Mouse (Mus musculus) cerebral cortex, adult 2 months (tissue): ENCODE measurements around the gene Cfap100.

Source experiments
- WGBS: fragments of 180-500 bp; shearing (Covaris S2); methylation state at CpG from one replicate; pipeline ENCODE4 v1.1.7; 2018; 5-methylcytosine and 5-hydroxymethylcytosine counted together

Cfap100 gene

DNA sequence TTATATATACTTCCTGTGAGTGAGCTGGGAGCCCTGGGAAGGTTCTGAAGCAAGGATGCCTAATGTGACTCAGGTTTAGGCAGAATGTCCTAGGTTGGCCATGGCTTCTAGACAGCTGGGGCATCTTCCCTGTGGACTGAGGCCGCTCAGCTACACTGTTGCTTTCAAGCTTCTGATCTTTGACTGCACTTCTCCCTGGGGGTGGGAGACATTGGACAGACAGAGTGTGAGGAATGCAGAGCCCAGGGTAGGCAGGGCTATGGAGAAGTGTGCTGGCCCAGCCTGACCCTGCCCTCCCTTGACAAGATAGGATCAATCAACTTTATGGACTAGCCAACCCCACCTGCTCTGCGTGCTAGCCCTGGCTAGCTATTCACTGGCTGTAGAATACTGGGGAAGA lies 32.6 kb upstream of the Cfap100 start:
- WGBS, result 85% methylated on average over 2 of the region's 2 CpGs

DNA sequence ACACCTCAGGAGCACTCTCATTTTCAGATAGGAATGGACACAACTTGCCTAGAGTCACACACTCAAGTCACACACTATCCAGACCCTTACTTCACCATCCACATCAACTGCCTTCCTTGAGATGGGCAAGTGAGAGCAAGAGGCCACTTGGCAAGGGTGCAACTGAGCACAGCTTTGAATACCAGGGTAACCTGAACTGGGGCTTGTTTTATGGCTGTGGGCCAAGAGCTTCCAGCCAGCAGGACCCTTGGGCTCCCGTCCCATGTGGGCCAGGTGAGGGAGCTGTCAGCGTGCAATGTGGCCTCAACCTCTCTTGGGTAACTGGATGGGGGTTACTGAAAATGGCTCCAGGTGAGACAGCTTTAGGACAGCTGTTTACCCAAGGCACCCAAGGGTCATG lies 28.8 kb upstream of the Cfap100 start:
- WGBS, result 88% methylated on average over 2 of the region's 2 CpGs

DNA sequence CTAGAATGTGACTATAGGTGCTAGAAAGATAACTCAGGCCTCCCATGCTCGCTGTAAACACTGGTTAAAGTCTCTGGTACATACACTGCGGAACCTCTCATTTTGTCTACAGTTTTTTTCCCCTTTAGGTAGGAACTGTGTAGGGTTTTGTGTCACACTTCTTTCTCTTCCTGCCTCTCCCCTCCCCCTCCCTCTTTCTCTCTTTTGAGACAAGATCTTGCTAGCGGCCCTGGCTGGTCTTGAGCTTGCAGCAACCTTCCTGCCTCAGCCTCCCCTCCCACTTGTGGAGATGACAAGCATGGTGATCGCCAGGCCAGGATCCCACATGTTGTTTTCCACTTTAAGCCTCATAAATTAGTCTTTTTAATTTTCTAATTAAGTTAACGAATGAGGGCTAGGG lies 25.2 kb upstream of the Cfap100 start:
- WGBS, result 94% methylated on average over 5 of the region's 5 CpGs

DNA sequence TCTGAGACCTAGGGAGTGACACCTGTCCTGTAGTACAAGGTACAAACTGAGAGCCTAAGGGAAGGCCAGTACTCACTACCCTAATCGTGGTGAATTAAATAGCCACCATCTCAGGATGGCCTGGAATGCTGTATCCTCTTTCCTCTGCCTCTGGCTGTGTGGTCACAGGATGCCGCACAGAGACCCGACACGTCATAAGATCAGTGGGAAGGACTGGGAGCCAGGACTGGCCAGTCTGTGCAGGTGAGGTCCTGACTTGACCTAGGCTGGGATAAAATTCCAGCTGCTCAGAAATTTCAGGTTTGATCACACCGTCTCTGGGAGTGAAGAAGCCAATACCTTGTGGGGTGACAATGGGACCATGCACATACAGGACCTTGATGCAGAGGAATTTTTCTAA lies 22.9 kb upstream of the Cfap100 start:
- 93% methylated on average over 5 of the region's 5 CpGs for WGBS

DNA sequence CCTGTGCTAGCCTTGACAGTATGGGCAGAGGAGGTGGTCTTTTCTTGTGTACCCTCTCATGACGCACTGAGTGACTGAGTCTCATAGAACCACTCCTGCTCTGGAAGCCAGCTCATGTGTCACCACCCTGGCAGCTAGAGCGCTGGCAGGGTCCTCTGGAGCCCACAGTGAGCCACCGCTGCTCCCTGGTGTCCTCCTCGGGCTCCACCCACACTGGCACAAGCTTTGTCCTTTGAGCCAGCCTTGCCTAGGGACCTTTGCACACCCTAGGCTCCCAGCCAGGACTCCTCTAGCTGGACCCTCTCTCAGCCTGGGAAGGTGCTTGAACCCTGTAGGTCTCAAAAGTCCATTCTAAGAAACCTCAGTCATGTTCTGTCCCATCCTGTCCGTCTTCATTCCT lies 22.1 kb upstream of the Cfap100 start:
- WGBS, result 66% methylated on average over 5 of the region's 5 CpGs

DNA sequence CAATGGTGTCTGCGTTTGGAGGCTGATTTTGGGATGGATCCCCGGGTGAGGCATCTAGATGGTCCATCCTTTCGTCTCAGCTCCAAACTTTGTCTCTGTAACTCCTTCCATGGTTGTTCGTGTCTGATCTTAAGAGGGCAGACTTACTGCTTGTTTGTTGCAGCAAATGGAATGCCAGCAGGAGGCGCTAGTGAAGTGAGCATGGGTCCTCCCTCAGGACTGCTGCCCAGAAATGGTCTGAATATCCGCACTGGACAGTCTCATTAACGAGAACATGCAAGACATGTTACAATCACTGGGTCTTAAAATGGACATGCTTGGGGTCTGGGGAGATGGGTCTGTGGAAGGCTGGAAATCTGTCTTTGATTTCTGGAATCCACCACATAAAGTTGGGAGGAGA lies 21.6 kb upstream of the Cfap100 start:
- WGBS, result 31% methylated on average over 7 of the region's 7 CpGs

DNA sequence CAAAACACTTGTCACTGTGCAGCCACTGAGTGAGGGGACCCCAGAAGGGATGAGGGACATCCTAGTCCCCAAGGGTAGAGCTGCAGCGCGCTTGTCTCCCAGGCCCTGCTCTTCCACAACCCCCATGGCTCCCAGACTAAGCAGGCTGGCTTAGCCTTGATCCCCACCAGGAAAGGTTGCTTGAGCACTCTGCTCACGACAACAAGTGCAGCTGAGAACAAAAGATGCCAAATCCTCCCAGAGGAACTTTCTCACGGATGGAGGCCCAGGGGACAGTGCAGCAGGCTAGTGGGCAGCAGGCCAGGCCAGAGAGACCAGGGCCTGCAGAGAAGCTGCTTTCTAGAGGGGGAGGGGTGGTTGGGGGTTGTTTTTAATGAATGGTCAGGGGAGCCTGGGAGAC lies 18.3 kb upstream of the Cfap100 start:
- 73% methylated on average over 4 of the region's 4 CpGs for WGBS

DNA sequence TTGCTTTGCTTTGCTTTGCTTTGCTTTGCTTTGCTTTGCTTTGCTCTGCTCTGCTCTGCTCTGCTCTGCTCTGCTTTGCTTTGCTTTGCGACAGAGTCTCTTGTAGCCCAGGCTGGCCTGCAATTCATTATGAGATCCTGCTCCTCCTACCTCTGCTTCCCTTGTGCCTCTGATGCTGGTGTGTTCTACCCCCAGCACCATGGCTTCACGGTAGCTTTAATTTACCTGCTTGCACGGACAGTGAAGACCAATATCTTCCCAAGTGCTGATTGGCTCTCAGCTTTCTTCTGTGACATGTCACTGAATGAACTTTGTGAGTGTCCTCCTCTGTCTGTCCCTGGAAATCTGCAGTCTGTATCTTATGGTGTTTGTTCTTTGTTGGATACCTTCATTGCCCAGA lies 8.4 kb upstream of the Cfap100 start:
- 91% methylated on average over 3 of the region's 3 CpGs for WGBS

DNA sequence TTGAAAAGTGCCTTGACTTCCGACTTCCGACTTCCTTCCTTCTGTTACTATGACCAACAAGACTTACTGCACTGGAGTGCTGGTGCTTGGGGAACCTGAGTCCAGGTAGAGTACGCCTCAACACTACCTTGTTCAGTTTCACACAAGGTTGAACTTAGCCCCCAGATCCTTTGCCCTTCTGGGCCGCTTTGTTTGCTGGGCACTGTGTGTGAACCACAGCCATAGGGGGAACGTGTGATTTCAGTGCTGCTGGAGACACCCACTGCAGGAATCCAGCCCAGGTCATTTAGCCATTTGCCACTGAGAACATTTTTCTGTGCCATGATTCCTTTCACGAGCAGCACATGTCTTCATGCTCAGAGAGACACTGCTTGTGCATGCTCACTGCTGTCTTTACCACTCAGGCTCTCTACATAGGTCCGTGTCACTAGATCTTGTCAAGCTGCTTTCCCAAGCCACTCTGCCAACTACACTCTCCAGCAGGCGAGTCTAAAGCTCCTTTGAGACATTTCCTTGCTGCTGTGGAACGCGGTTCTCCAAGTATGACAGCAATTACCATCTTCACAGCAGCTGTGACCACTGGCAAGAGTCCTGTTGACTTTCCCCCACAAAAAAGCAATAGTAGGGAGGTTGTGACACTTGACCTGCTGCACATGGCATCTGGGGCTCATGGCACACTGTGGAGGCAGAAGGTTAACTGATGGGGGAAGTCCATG lies 7.8 kb upstream of the Cfap100 start:
- 85% methylated on average over 10 of the region's 10 CpGs for WGBS

DNA sequence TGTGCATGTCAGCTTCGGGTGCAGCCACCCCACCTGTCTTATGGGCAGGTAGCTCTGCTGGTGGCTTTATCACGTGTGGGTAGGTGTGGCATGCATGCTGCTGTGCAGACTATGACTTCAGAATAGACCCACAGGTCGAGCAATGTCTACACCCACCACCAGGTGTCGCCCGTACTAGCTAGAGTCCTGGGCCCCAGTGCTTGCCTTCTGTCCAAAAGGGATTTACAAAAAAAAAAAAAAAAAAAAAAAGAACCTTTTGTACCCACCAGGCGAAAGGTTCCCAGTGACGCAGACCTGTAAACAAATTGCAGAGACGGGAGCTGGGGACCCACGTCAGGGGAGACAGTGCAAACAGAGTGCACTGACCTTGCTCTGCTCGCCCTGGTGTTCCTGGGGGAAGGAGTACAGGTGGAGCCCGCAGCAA lies 6.6 kb upstream of the Cfap100 start:
- WGBS, result 18% methylated on average over 11 of the region's 11 CpGs

DNA sequence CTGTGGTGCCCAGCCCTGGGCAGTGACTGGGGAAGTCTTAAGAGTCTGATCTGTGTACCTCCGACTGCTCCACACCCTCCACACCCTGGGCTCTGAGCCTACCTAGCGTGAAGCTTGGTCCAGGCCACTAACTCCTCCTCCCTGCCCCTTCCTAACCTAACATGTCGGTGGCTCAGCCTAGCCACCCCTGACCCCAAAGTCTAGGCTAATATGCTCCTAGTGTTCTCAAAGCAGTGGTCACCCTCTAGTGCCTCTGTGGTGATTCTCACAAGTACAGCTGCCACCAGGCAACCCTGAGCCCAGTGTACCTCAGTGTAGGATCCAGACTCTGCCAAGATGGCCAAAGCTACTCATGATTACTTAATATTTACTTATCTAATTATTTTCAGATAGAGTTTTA lies 6.1 kb upstream of the Cfap100 start:
- 87% methylated on average over 3 of the region's 3 CpGs for WGBS

DNA sequence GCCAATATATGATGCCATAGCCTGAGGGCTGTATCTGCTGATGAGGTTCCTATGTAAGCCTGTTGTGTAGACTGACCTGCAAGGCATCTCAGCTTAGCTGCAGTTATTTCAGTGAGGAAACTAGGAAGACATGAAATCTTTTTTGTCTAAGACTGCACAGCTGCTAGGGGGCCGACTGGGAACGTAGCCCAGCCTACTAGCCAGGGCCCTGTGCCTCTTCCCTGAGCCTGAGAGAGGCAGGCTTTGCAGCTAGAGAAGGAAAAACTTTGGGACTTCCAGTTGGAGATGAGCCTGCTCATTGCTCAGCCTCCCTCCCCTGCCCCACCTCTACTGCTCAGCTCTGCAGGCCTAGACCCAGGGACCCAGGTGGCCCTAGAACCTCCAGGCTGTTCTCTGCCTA lies 2.9 kb upstream of the Cfap100 start:
- WGBS, result 30% methylated on average over 2 of the region's 2 CpGs

DNA sequence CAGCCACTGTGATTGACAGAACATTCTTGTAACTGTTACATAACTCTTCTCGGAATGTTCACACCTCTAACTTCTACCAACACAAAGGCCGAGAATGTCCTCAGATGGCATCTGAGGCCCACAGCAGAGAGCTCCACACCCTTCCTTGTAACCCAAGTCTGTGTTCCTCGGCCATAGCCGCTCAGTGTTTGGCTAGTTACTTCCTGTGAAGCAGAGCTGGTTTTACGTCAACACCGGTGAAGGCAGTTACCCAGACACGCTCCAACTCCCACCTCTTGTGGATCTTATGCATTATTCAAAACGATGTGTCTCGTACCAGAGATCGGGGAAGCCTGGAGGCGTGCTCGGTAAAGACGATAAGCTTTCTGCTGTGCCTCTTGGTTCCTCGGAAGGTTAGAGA lies 1.3 kb upstream of the Cfap100 start:
- 38% methylated on average over 14 of the region's 14 CpGs for WGBS

DNA sequence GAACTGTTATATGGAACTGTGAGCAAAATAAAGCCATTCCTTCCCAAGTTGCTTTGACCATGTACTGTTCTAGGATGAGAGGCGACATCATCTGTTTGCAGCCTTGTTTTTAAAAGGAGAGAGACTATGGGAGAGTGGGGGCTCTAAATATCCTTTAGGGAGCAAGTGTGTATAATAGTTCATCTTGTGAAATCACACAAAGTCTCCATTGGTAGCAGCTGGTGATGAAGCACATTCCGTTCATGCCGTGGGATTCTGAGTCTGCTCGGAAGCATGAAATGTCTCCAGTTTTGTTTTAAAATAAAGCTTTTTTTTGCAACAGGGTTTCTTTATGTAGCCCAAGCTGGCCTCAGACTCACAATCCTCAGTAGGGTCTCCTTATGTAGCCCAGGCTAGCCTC lies 2.6 kb downstream of the Cfap100 start:
- 68% methylated on average over 4 of the region's 4 CpGs for WGBS

DNA sequence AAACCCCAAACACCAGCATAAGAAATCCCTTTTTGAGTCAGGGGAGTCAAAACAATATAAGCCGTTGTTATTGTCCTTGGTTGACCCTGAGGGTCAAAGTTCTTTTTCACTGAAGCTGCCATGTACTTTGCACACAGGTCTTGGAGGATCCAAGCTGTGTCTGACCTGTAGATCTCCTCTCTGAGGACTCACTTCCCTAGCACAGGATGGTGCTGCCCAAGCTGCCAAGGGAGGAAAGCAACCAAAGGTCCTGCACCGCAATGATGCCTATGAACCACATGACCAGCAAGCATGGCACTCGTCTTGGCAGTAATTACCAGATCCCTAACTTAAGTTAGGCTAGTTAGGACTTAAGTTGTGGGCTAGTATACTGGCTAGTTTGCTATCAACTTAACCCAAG lies 3.2 kb downstream of the Cfap100 start:
- WGBS, result 94% methylated on average over 3 of the region's 3 CpGs

DNA sequence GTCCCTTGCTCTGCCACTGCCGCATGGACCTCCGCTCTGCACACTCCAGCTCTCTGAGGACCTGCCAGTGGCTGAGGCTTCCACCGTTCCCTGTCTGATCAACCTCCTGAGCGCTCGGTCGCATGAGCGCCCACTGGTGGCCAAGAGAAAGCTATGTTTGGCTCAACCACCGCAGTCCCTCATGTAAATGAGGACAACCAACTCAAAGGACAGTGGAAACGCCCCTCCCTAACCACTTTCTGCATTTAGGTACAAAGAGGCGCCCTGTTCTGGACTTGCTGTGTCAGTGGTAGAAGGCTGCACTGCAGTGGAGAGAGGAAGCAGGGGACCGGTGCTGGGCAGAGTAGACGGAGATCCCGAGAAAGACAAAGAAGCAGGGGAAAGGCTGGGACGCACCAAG lies 6.0 kb downstream of the Cfap100 start:
- WGBS, result 9% methylated on average over 14 of the region's 14 CpGs

DNA sequence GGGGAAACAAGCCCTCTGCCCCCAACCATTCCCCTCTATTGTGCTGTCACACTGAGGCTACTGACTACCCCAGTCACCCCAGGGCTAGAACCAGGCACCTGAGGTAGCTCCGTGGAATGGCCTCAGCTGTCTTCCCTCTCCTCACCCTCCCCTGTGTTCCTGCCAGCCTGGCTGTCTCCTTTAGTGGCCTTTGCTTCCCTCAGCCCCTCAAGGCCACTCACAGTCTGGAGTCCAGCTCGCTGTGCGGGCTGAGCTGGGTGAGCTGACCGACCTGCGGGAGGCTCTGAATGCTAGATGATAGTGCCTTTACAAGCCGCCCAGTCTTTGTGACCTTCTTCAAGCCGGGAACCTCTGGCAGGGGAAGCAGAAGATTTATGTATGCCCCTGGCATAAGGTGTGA lies 16.7 kb downstream of the Cfap100 start:
- WGBS, result 86% methylated on average over 7 of the region's 7 CpGs

DNA sequence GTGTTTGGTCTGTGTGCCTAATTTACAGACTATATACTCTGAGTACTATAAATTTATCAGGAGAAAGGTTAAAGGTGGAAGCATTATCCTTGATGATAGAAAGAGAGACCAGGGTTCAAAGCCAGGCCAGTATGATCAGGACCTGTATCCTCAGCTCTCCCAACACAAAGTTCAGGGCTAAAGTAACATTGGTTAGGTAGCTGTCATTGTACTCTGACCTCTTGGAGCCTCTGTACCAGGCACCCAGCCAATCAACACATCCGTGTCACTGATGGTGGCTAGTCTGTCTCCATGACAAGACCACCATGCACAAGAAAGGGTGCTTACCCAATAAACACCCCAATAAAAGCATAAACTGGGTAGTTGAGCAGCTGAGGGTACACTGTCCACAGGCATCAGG lies 17.6 kb downstream of the Cfap100 start:
- WGBS, result 80% methylated on average over 1 of the region's 1 CpGs

DNA sequence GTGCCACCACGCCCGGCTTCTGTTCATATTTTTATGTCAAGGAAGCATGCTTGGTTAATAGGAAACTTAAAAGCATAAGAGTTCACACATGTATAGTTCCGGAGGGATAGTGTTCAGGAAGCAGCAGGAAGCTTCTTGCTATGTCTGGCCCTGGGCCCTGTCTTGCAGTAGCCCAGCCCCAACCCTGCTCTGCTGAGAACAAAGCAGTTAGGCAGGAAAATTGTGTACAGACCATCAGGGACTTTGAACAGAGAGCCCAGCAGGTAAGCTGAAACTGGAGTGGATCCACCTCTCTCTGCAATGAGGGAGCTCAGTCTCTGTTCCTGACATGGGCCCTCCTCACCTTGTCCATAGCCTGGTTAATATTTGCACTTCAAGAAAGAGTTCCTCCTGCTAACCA lies 31.3 kb downstream of the Cfap100 start:
- WGBS, result 81% methylated on average over 3 of the region's 3 CpGs

DNA sequence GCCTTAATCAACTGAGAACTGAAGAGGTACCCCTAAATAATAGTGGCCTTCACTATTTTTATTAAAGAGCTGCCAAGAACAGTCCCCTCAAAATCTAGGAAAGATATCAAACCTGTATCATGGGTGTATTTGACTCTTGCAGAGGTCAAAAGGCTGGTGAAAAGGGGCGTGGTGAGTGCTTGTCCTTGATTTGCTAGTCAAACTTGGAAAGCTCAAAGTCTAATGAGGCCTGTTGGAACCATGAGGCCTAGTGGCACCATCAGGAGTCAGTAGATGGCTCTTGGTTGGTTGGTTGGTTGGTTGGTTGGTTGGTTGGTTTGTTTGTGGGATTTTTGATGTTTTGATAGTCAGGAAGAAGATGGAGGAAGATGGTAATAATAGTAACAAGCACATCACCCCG lies 32.8 kb downstream of the Cfap100 start:
- WGBS, result 92% methylated on average over 2 of the region's 2 CpGs

DNA sequence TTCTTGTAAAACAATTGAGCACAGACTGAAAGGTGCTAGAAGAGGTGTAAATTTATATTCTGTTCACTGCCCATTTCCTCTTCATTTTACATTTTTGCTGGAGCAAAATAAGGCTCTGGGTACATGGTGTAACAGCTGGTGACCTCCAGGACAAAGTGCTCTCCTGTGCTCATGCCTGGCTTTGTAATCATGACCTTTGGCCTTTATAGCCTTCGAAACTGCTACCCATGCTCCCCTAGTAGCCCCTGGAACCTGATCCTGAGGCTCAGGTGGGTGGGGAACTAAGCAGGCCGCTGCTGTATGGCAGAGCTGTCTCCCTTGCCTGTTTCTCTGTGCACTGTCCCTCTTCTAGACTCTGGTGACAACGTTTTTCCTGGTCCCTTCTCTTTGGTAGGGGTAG lies 34.6 kb downstream of the Cfap100 start:
- WGBS, result 72% methylated on average over 3 of the region's 3 CpGs

DNA sequence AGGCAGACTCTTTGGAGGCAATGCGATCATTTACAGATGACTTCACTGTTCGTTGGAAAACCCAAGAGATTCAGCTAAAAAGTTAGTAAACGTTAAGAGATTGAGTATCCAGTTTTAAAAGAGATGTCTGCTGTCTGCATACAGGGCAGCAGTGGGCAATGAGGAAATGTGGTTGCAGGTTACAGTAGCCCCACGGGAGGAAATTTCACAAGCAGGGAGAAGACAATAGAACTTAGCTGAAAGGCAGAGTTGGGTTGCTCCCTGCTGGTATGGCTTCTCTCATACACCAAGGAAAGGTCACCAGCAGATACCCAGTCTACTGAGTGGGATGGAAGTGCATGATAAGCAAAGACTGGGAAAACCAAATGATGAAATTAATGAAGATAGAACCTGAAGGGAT lies 38.0 kb downstream of the Cfap100 start:
- WGBS, result 83% methylated on average over 4 of the region's 4 CpGs

DNA sequence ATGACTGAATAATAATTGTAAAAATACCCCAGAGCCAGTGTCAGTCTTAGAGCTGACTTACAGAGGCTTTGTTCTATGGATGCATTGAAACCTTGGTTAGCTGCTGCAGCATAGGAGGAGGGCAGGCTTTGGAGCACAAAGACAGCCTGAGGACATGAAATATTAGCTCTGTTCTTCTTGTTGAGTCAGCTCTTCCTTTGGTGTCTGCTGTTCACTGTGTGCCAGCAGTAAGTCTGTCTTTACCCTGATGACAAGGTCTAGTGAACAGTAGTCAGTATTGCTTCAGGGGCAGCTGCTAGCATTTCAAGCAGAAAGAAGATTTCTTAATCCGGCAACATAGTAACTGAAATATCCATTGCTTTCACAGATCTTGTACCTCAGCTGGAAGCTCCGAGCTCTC lies 47.1 kb downstream of the Cfap100 start:
- WGBS, result 50% methylated on average over 2 of the region's 2 CpGs

DNA sequence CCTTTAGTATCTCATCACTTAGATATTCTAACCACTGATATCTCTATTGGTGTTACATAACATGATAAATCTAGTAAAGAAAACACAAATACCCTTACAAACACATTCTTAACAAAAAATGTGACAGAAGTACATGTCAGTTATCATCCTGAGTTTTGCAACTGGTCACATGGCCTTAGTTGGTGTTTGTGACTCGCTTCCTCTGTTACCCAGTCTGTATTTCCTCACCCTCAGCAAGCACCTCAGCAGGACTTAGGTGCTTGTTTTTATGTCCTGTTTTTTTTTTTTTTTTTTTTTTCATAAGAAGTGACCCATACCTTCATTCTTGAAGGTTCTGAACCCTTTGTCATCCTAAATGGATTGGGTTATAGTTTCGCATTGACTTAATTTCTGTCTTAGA lies 50.9 kb downstream of the Cfap100 start:
- 92% methylated on average over 2 of the region's 2 CpGs for WGBS
